Mouse (Mus musculus): ENCODE measurements at regions not wholly inside any gene's neighbourhood (a gene's known extent, or its start where the extent isn't known, plus 50 kb on each side); places are given as distances from the start of the nearest gene placed in this dataset.
"Not testable (repeated sequence)": the region's sequence is repeated elsewhere in the genome, so short reads cannot be mapped to it uniquely, and the experiment has no call there.

DNA sequence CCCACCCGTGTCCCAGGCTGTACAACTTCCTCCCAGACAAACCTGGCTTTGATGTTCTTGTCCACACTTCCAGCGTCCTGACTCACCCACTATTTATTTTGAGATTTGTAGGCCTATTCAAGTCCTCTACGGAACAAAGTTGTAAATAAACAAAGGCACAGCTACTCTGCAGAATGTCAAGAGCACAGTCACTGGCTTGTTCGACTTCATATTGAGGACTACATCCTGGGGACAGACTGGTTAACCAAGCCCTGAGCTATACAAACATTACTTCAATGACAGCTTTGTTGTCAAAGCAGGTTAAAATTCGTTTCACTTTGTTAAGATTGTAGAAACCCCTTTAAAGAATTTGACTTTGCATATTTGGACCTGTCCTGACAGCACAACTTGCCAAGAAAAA lies 190.3 kb upstream of the Ctso start:
- DNase-seq (ENCODE audit: low spot score in 2 of 2), result no peak

DNA sequence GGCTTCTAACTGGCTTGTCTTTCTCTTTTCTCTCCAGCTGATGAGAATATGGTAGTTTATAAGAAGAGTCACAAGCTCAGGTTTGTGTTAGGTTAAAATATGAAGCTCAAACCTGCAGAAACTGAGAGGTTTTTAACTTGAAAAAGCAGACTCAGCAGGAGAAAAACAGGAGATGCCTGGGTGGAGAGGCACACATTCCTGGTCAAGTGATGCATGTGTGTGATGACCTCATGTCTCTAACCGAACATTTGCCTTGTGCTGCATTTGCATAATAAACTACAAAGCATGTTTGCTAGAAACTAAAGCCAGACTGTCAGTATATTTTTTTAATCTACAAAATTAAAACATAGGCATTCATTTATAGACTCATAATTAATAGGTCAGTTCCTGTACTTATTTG lies 182.2 kb upstream of the Ctso start:
- DNase-seq (ENCODE audit: low spot score in 2 of 2), result no peak

DNA sequence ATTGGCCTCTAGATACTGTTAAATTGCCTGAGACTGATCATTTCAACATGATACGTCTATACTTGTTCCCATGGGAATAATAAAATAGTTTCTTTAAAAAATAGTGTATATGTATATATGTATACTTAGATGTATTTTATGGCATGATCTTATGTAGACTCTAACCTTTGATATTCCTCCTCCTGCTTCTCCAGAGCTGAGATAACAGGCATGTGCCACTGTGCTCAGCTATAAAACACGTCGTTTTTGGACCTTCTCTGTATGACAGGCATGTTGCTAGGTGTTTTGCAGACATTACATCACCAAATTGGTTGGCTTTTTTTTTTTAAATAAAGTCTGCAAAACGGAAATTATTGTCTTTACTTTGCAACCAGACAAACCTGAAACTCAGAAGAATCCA lies 179.4 kb upstream of the Ctso start:
- DNase-seq (ENCODE audit: low spot score in 2 of 2), result no peak

DNA sequence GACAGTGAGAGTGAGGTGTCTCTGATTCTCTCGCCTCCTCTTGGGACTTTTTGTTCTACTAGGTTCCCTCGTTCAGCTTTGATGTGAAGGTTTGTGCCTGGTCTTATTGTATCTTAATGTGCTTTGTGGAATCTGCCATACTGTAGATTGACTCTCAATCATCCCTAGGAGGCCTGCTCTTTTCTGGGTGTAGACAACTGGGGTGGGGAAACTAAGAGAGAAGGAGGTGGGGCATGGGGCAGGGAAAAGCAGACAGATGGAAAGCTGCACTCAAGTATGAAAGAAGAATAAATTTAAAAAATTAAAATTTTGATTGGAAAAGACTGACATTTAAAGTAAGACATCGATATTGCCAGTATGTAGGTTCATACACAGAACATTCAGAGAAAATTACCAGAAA lies 172.0 kb upstream of the Ctso start:
- DNase-seq (ENCODE audit: low spot score in 2 of 2), result no peak

DNA sequence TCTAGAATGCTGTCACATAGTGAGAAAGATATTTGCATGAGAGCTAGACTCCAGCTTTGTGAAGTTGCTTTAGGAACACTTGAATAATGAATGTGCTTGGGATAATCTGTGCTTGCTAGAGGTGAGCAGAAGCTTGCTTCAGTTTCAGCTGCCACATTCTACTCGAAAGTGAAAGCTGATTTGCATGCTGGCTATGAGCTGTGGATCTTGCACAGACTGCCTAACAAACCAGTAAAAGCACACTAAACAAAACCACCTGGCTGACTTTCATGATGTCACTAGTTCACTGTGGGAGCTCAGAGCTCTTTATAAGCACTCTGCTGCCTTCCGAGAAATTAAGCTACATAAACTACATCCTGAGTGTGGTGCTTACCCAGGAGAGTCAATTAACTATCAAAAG lies 171.5 kb upstream of the Ctso start:
- no peak for DNase-seq (ENCODE audit: low spot score in 2 of 2)

DNA sequence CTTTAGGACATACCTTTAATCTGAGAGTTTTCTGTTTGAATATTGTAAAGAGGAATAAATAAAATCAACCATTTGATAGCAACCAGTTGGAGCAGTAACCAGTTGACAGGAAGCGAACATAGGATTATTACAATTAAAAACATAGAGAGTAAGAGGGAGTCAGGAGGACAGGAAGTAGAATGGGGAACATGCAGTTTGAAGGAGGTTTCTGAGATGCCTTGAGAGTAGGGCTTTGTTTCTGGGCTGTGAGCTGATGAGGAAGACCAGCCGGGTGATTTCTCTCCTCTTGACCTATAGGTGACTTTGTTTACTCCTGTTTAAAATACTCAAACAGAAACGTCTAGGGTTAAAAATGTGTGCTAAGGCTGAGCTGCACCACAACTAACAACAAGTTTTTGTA lies 160.6 kb upstream of the Ctso start:
- no peak for DNase-seq (ENCODE audit: low spot score in 2 of 2)

DNA sequence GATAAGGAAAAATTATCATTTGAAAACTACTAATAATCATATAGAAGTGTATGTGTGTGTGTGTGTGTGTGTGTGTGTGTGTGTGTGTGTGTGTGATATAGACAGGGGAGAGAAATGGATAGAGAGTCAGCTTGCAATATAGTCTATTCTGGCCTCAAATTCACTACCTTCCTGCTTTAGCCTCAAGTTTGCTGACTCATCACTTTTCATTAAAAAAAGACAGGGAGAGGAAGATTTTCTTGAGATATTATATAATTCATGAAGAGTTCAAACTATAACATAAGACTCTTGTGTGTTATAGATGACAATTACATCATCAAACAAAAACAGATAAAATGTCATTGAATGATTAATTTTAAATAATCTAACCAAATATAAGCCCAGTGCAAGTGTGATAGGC lies 159.4 kb upstream of the Ctso start:
- DNase-seq (ENCODE audit: low spot score in 2 of 2), result no peak

DNA sequence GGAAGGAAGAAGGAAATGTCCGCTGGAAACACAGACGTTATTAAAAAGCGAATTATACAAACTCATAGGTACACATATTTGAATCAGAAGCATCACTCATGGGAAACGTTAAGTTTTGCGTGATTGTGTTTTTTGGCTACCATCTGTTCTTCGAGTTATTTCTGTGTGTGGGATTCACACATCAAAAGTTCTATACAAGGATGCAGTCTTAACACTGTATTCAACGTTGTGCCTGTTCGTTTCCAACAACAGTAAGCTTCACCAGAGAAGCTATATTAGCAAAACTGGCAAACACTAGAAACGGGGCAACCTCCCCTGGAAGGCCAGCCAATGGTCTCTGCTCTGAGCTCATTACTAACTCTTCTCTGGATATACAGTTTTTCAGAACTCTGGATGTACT lies 150.3 kb upstream of the Ctso start:
- DNase-seq (ENCODE audit: low spot score in 2 of 2), result no peak

DNA sequence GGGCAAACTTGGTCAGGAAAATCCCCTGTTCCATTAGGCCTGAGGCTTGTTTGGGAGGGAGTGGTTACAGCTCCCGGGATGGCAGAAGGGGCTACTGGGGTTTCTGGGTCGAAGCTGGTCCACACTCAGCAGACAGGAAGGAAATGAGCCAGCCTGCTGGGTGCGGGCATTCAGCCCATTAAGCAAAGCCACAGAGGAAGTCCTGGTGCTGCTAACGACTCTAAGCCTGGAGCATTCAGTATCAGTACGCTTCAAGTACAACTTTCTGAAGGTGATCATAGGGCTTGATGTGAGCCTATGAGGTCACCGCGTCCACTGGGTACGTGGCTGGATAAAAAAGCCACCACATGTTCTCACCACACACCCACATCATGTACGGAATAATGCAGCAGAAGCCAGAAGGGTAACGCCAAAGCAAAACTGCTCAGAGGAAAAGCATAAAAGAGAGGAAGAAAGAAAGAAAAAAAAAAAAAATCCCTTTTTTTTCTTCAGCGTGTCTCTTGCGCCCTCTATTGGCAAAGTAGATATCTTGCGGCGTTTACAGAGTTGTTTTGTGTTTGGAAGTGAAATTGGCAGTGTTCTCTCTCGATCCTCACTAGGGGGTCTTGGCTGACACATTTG lies 149.4 kb upstream of the Ctso start:
- DNase-seq (ENCODE audit: low spot score in 2 of 2), result peak in 1 of 2 experiments; percentile 35

DNA sequence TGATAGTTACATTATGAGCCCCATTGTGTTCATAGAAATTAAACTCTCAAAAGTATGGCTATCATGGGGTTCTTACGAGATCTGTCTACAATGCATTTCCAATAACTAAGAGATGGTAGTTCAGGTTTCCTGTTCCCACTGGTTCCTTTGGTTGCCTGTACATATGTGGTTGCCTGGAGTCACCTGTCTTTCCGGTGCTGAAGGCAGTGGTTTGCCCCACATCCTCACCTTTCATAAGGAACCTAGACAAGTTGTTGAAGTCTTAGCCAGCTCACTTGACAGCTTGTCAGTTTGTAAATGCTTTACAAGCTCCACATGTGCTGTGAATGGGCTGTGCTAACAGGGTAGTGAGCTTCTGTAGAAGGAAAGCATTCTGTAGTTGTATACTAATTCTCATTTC lies 143.5 kb upstream of the Ctso start:
- peak in 1 of 2 experiments; percentile 8 for DNase-seq (ENCODE audit: low spot score in 2 of 2)

DNA sequence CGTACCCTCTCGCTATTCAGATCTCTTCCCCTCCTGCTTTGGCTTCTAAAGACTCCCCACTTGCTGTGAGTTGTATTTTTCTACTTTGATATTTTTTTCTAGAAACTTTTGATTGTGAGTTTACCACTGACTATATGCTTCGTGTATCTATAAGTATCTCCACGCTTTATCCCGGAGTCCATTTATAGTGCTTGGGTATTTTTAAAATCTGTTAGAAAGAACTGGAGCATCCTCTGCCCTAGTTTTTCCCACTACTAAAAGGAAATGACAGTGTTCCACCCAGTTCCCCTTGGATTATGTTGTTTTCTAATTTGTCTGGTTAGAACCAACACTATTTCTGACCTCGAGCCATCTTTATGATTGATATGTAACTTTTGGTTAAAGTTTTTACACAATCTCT lies 142.7 kb upstream of the Ctso start:
- no peak for DNase-seq (ENCODE audit: low spot score in 2 of 2)

DNA sequence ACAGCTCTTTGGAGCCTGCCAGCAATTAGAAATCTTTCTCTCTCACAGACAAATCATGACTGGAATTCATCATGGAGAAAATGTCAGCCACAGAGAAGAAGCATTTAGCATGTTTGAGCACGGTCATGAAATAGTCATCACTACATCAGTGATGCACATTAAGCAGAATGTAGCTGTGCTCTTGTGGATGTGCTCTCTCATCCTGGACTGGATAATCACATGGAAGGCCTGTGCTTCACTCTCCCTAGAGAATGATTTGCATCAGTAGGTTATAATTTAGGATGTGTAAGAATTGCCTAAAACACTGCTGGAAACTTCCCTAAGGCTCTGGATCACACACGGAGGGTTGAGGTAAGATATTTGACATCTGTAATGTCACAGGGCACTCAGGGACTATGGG lies 130.3 kb upstream of the Ctso start:
- DNase-seq (ENCODE audit: low spot score in 2 of 2), result no peak

DNA sequence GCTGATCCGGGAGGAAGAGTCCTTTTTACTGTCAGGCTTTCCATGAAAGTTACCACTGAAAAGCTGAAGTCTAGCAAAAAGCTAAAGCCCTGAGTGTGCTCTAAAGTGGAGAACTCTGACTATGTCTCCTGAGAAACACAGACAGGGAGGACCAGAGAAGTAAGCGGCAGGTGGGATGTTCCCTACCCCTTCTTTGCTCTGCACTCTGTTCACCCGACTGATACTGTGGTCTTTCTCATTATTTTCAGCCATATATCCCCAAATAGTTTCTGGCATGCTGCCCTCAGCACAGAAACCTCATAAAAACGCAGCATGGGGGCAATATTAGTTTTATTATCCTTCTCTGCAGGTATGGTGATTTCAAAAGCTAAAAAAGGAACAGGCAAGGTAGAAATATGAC lies 126.7 kb upstream of the Ctso start:
- DNase-seq (ENCODE audit: low spot score in 2 of 2), result no peak

DNA sequence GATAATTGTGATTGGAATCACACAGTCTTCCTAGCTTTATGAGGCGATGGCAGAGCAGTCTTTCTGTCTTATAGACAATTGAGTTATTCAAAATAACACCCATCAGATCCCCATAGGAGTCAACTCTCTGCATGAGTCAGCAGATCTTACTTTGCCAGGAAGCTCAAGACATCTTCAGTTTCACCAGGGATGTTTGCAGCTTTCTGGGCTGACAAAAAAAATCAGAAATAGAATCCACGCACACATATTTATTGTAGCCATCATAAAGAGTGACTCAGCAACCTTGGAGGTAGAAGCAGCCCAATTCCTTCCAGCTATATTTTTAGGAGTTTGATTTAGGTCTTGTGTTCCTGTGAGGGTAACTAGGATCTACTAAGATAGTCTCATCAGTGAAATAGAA lies 122.8 kb upstream of the Ctso start:
- no peak for DNase-seq (ENCODE audit: low spot score in 2 of 2)

DNA sequence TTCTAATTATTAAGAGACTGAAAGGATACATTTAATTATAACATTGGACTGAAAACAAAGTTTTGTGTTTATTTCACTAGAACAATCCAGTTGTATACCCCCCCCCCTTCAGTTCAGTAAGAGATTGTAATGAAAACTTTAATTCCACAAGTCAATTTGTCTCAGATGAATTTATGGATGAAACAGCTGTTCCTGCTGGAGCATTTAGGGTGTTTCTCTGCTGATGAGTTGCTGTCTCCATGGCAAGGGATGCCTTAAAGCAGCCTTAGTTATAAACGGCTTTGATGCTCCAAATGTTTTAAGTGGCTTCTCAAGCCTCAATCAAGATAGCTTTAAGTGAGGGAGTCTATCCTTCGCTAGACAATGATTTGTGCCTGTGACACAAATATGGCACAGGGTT lies 112.1 kb upstream of the Ctso start:
- DNase-seq (ENCODE audit: low spot score in 2 of 2), result no peak

DNA sequence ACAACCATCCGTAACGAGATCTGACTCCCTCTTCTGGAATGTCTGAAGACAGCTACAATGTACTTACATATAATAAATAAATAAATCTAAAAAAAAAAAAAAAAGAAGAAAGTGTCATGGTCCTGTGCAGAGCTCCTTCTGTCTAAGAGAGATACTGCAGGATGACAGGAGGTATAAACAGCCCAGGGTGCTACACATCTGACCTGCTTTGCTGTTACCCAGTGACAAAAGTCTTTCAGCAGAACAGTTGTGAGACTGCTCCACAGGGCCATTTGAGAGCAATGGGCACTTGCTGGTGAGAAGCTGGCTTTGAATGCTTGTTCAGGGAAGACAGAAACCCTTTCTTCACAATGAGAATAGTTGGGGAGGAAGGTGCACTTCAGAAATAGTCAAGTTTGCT lies 102.9 kb upstream of the Ctso start:
- no peak for DNase-seq (ENCODE audit: low spot score in 2 of 2)

DNA sequence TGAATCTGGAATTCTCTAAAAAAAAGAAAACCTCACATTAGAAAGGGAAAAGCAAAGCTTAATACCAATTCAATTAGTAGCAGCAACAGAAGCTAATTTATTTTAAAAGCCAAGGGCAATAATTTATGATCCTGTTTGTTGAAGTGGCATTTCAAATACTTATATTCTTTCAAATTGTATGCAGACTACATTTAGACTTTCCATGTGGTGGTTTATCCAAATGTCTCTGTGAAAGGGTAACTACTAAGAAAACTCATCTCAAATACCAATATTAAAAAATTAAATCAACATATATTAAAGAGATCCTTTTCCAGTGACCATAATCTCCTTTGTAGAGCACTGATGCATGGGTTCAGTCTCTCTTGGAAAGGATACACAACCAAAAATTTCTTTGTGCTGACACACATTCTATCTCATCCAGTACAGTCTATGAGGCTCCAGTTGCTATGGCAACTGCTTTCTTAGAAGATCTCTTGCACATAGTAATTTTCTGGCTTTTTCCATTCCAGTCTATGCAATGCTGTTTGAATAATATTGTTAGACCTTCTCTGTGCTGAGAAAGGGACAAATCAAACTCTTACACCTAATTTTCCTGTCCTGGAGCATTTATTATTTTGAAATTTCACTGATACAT lies 102.3 kb upstream of the Ctso start:
- no peak for DNase-seq (ENCODE audit: low spot score in 2 of 2)

DNA sequence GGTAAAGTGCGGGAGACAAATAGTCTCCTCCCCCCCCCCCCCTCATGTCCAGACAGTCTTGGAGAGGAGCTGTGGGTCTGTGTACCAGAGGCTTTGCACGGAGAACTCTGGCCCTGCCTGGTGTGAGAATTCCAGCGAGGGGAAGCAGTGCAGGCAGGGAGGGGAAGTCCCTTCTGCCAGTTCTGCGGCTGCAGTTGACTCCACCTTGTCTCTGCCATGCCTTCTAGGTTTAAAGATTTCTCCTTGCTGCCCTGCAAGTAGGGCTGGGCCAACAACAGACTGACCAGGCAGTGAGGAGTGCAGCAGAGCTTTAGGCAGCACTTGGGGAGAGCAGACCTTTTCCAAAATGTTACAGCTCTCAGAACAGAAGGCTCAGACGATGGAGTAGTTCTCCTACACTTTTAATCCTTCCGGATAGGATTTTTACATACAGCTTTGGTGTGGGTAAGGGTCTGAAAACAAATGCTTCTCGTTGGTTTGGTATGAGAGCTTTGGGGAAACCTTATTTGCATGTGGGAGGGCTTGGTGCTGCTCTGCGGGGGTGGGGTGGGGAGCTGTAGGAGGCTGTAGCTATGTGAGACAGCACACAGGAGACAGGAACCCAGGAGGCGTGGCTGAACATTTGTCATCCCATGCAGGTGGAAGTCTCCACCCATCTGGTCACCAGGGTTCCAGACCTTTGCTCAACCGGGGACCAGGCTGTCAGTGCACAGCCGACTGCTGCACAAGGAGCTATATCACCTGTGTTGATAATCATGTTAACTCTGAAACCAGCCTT lies 96.8 kb upstream of the Ctso start:
- DNase-seq (ENCODE audit: low spot score in 2 of 2), result no peak

DNA sequence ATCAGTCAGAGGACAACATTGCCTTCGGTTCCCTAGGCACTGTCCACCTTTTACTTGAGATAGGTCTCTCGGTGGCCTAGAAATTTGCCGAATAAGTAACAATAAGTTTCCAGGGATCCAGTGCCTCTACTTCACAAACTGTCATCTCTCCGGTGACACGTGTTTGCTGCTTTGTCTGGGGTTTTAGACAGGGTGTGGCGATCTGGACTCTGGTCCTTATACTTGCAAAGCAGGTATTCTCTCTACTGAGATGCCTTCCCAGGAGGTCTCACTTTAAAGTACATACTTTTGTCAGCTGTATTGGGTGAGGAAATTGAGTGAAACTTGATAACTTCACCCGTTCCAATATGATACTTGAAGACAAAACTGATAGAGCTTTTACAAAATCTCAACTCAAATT lies 95.9 kb upstream of the Ctso start:
- DNase-seq (ENCODE audit: low spot score in 2 of 2), result no peak

DNA sequence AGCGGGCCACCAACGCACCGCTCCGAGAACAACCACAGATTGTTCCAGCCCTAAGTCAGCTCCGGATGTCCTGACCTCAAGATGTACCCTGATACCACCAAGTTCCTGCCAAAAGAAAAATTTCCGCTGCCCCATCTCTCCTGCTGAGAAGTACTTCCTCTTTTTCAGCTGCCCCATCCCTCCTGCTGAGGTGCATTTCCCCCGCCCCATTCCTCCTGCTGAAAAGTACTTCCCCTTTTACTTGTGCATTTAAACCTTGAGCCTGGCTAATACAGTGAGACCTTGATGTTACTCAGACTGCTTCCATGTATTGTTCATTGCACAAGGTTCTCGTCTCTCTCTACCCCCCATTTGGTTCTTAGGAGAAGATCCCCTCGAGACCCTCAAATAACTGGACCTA lies 94.3 kb upstream of the Ctso start:
- DNase-seq (ENCODE audit: low spot score in 2 of 2), result not testable (repeated sequence)

DNA sequence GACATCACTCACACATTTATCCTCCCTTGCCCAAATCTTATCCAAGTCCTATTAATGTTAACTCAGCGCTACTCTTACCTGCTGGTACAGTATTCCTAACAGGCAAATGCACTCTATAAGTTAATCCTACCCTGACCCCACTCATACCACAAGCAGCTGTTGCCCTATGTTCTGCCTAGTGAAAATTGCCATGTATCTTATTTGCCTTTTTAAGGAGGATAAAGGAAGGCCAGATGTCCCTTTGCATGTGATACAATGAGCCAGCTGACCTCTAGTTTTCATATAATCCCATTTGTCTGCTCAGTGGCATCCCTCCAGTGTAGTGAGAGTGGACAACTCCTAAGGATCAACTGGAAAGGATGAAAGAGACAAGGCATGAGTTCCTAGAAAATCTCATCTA lies 67.9 kb upstream of the Ctso start:
- no peak for DNase-seq (ENCODE audit: low spot score in 2 of 2)

Data from thymus, postnatal 10 days (tissue).